Mouse (Mus musculus) cerebellum, adult 11 months (tissue): ENCODE data around the gene Tssk3.
"Not testable (repeated sequence)": the region's sequence is repeated elsewhere in the genome, so short reads cannot be mapped to it uniquely, and the experiment has no call there.

Experiments
- DNase-seq: peaks from one replicate; pipeline ENCODE4 v3.0.0; 2022

Gene Tssk3

GRCm38 (mm10) chr4:129490972-129491880 is at the start of gene Tssk3, which contains the start of gene Fam229a:
Tssk3 (minus strand) TSS chr4:129491022.
Fam229a (plus strand) TSS chr4:129491190.
- DNase-seq: peak; percentile 51

- no peak for DNase-seq
Measured at GRCm38 (mm10) chr4:129540012-129540411, 49.2 kb upstream of the Tssk3 start.

GRCm38 (mm10) chr4:129528901-129529300 is 38.1 kb upstream of the Tssk3 start:
- DNase-seq: not testable (repeated sequence)

- DNase-seq: no peak
Measured at GRCm38 (mm10) chr4:129525889-129526288, 35.1 kb upstream of the Tssk3 start.

GRCm38 (mm10) chr4:129525338-129525737 is 34.5 kb upstream of the Tssk3 start:
- DNase-seq: no peak

- DNase-seq: no peak
Measured at GRCm38 (mm10) chr4:129518519-129518918, 27.7 kb upstream of the Tssk3 start.

GRCm38 (mm10) chr4:129516925-129517324 is 26.1 kb upstream of the Tssk3 start:
- no peak for DNase-seq

- no peak for DNase-seq
Measured at GRCm38 (mm10) chr4:129514300-129514898, 23.6 kb upstream of the Tssk3 start.

- DNase-seq: no peak
Measured at GRCm38 (mm10) chr4:129513891-129514290, 23.1 kb upstream of the Tssk3 start.

GRCm38 (mm10) chr4:129513086-129513767 is 22.4 kb upstream of the Tssk3 start, which contains the start of gene Marcksl1:
Marcksl1 (plus strand) TSS chr4:129513581.
- DNase-seq: no peak

GRCm38 (mm10) chr4:129511413-129512096 is 20.7 kb upstream of the Tssk3 start:
- no peak for DNase-seq

- DNase-seq: no peak
Measured at GRCm38 (mm10) chr4:129510723-129511412, 20.0 kb upstream of the Tssk3 start.

GRCm38 (mm10) chr4:129509650-129510049 is 18.8 kb upstream of the Tssk3 start:
- no peak for DNase-seq

- DNase-seq: no peak
Measured at GRCm38 (mm10) chr4:129508834-129509600, 18.2 kb upstream of the Tssk3 start.

GRCm38 (mm10) chr4:129508237-129508515 is 17.4 kb upstream of the Tssk3 start:
- no peak for DNase-seq

- DNase-seq: no peak
Measured at GRCm38 (mm10) chr4:129507434-129508236, 16.8 kb upstream of the Tssk3 start.

GRCm38 (mm10) chr4:129505511-129505910 is 14.7 kb upstream of the Tssk3 start:
- no peak for DNase-seq

GRCm38 (mm10) chr4:129502901-129503444 is 12.2 kb upstream of the Tssk3 start:
- DNase-seq: no peak

- no peak for DNase-seq
Measured at GRCm38 (mm10) chr4:129502327-129502888, 11.6 kb upstream of the Tssk3 start.
